Mouse (Mus musculus) forebrain, embryonic 10.5 days (tissue): ENCODE measurements around the gene Dnah17. TPM values are rescaled to one million over a fixed set of nuclear protein-coding genes. Genes with fewer than 3 reads are reported as not detected.

Source experiments
- DNase-seq: peaks from one replicate; pipeline ENCODE4 v3.0.0-alpha.2; 2017; ENCODE audit warnings: low spot score; ENCODE audit errors: extremely low spot score
- H3K27ac ChIP-seq: fragments of 300-500 bp; sonication (generic); 2 replicates; pipeline ENCODE4 v1.5.1; 2016; ENCODE audit warnings: mild to moderate bottlenecking
- H3K27me3 ChIP-seq: fragments of 300-500 bp; sonication (generic); 2 replicates; pipeline ENCODE4 v1.6.1; 2016; ENCODE audit warnings: mild to moderate bottlenecking; ENCODE audit not compliant: poor library complexity, severe bottlenecking
- H3K36me3 ChIP-seq: fragments of 300-500 bp; sonication (generic); replicated peaks from 2 replicates; pipeline ENCODE4 v1.6.1; 2016; ENCODE audit warnings: mild to moderate bottlenecking, moderate library complexity
- H3K4me1 ChIP-seq: fragments of 300-500 bp; sonication (generic); 2 replicates; pipeline ENCODE4 v1.6.1; 2016
- H3K4me3 ChIP-seq: fragments of 300-500 bp; sonication (generic); 2 replicates; pipeline ENCODE4 v1.5.1; 2016; ENCODE audit warnings: mild to moderate bottlenecking, moderate library complexity
- H3K9me3 ChIP-seq: fragments of 300-500 bp; sonication (generic); 2 replicates; pipeline ENCODE4 v1.6.1; 2016; ENCODE audit warnings: mild to moderate bottlenecking, moderate library complexity
- WGBS: fragments of 180-500 bp; shearing (Covaris S2); methylation state at CpG from one replicate; pipeline ENCODE4 v1.1.7; 2016; 5-methylcytosine and 5-hydroxymethylcytosine counted together
- polyA plus RNA-seq: library from polyadenylated mRNA; unstranded; fragments of >200 nt; fragmentation: Nextera tagmentation; extraction: Ambion mirVana; gene quantifications from 2 replicates; pipeline ENCODE4 v1.2.1, GENCODE M21; 2016

Gene Dnah17
- polyA plus RNA-seq, result 0.18 and 0.27 TPM in 2 replicates

- Histone ChIP-seq H3K27ac (no peak within 1 kb of the TSS), H3K4me1 (peaks cover 19% of the 10 kb centered on the region), H3K36me3 (no peaks in the 10 kb centered on the region), H3K9me3 (no peaks in the 10 kb centered on the region), H3K4me3 (no peak within 1 kb of the TSS), H3K27me3 (no peaks in the 10 kb centered on the region)
- no peak for DNase-seq
- 85% methylated on average over 7 of the region's 7 CpGs for WGBS
Observed at GRCm38 (mm10) chr11:118130534-118130933, at the start of gene Dnah17. Gene Dnah17 (minus strand): TSS chr11:118130634.

- H3K27ac ChIP-seq, result no peak overlapping the region
- H3K9me3 ChIP-seq, result no peaks in the 10 kb centered on the region
- H3K4me1 ChIP-seq, result no peaks in the 10 kb centered on the region
- H3K27me3 ChIP-seq, result no peaks in the 10 kb centered on the region
- DNase-seq, result no peak
- no peak overlapping the region for H3K4me3 ChIP-seq
- H3K36me3 ChIP-seq, result peaks cover 76% of the 10 kb centered on the region
- 85% methylated on average over 7 of the region's 7 CpGs for WGBS
Observed at GRCm38 (mm10) chr11:118180199-118180598, 49.8 kb upstream of the Dnah17 start.

GRCm38 (mm10) chr11:118178236-118178635, 47.8 kb upstream of the Dnah17 start:
- H3K36me3 ChIP-seq, result peaks cover 68% of the 10 kb centered on the region
- H3K27ac ChIP-seq, result no peak overlapping the region
- no peak for DNase-seq
- 87% methylated on average over 5 of the region's 5 CpGs for WGBS
- H3K4me1 ChIP-seq, result no peaks in the 10 kb centered on the region
- H3K27me3 ChIP-seq, result no peaks in the 10 kb centered on the region
- no peak overlapping the region for H3K4me3 ChIP-seq
- H3K9me3 ChIP-seq, result no peaks in the 10 kb centered on the region

GRCm38 (mm10) chr11:118174752-118175151, 44.3 kb upstream of the Dnah17 start:
- 93% methylated on average over 7 of the region's 7 CpGs for WGBS
- H3K4me1 ChIP-seq, result no peaks in the 10 kb centered on the region
- no peak overlapping the region for H3K27ac ChIP-seq
- peaks cover 50% of the 10 kb centered on the region for H3K36me3 ChIP-seq
- DNase-seq, result no peak
- no peaks in the 10 kb centered on the region for H3K9me3 ChIP-seq
- H3K4me3 ChIP-seq, result no peak overlapping the region
- H3K27me3 ChIP-seq, result no peaks in the 10 kb centered on the region

- no peak for DNase-seq
- peaks cover 42% of the 10 kb centered on the region for H3K36me3 ChIP-seq
- H3K9me3 ChIP-seq, result no peaks in the 10 kb centered on the region
- no peaks in the 10 kb centered on the region for H3K27me3 ChIP-seq
- 88% methylated on average over 5 of the region's 5 CpGs for WGBS
- H3K4me3 ChIP-seq, result no peak overlapping the region
- H3K27ac ChIP-seq, result 0 out of 2 replicates have a peak overlapping the region, but pooled peaks have one; percentile 20
- 0 out of 2 replicates have a peak, but pooled peaks cover 2% of the 10 kb centered on the region for H3K4me1 ChIP-seq
Observed at GRCm38 (mm10) chr11:118172768-118173167, 42.3 kb upstream of the Dnah17 start.

- H3K36me3 ChIP-seq, result peaks cover 40% of the 10 kb centered on the region
- DNase-seq, result no peak
- no peaks in the 10 kb centered on the region for H3K27me3 ChIP-seq
- H3K4me3 ChIP-seq, result no peak overlapping the region
- peaks cover 14% of the 10 kb centered on the region for H3K4me1 ChIP-seq
- H3K27ac ChIP-seq, result no peak overlapping the region
- no peaks in the 10 kb centered on the region for H3K9me3 ChIP-seq
- 89% methylated on average over 5 of the region's 5 CpGs for WGBS
Observed at GRCm38 (mm10) chr11:118170333-118170732, 39.9 kb upstream of the Dnah17 start.

GRCm38 (mm10) chr11:118168714-118169113, 38.3 kb upstream of the Dnah17 start:
- no peaks in the 10 kb centered on the region for H3K9me3 ChIP-seq
- 73% methylated on average over 9 of the region's 9 CpGs for WGBS
- no peak for DNase-seq
- H3K4me3 ChIP-seq, result no peak overlapping the region
- no peaks in the 10 kb centered on the region for H3K27me3 ChIP-seq
- H3K27ac ChIP-seq, result no peak overlapping the region
- peaks cover 41% of the 10 kb centered on the region for H3K36me3 ChIP-seq
- H3K4me1 ChIP-seq, result peaks cover 18% of the 10 kb centered on the region

- no peak for DNase-seq
- WGBS, result 88% methylated on average over 5 of the region's 5 CpGs
- no peaks in the 10 kb centered on the region for H3K27me3 ChIP-seq
- no peak overlapping the region; the same call in 1 of the 2 replicates for H3K27ac ChIP-seq
- no peak overlapping the region for H3K4me3 ChIP-seq
- H3K4me1 ChIP-seq, result peaks cover 18% of the 10 kb centered on the region
- peaks cover 41% of the 10 kb centered on the region for H3K36me3 ChIP-seq
- H3K9me3 ChIP-seq, result no peaks in the 10 kb centered on the region
Observed at GRCm38 (mm10) chr11:118166626-118167025, 36.2 kb upstream of the Dnah17 start.

GRCm38 (mm10) chr11:118165681-118166080, 35.2 kb upstream of the Dnah17 start:
- Histone ChIP-seq H3K27me3 (no peaks in the 10 kb centered on the region), H3K9me3 (no peaks in the 10 kb centered on the region), H3K36me3 (peaks cover 39% of the 10 kb centered on the region), H3K4me3 (no peak overlapping the region), H3K27ac (0 out of 2 replicates have a peak overlapping the region, but pooled peaks have one; percentile 32), H3K4me1 (peaks cover 23% of the 10 kb centered on the region)
- 42% methylated on average over 11 of the region's 11 CpGs for WGBS
- no peak for DNase-seq

GRCm38 (mm10) chr11:118164566-118164965, 34.1 kb upstream of the Dnah17 start:
- no peak overlapping the region for H3K4me3 ChIP-seq
- DNase-seq, result no peak
- no peaks in the 10 kb centered on the region for H3K9me3 ChIP-seq
- no peak overlapping the region; the same call in 1 of the 2 replicates for H3K27ac ChIP-seq
- peaks cover 23% of the 10 kb centered on the region for H3K4me1 ChIP-seq
- H3K36me3 ChIP-seq, result peaks cover 32% of the 10 kb centered on the region
- 79% methylated on average over 8 of the region's 8 CpGs for WGBS
- H3K27me3 ChIP-seq, result no peaks in the 10 kb centered on the region

GRCm38 (mm10) chr11:118162245-118162644, 31.8 kb upstream of the Dnah17 start:
- no peaks in the 10 kb centered on the region for H3K9me3 ChIP-seq
- peaks cover 20% of the 10 kb centered on the region for H3K36me3 ChIP-seq
- WGBS, result 79% methylated on average over 10 of the region's 10 CpGs
- H3K27ac ChIP-seq, result no peak overlapping the region
- no peak overlapping the region for H3K4me3 ChIP-seq
- DNase-seq, result no peak
- H3K4me1 ChIP-seq, result peaks cover 20% of the 10 kb centered on the region
- H3K27me3 ChIP-seq, result no peaks in the 10 kb centered on the region

GRCm38 (mm10) chr11:118161240-118161639, 30.8 kb upstream of the Dnah17 start:
- no peak overlapping the region for H3K4me3 ChIP-seq
- peaks cover 15% of the 10 kb centered on the region for H3K36me3 ChIP-seq
- 82% methylated on average over 6 of the region's 6 CpGs for WGBS
- 0 out of 2 replicates have a peak overlapping the region, but pooled peaks have one; percentile 6 for H3K27ac ChIP-seq
- H3K27me3 ChIP-seq, result no peaks in the 10 kb centered on the region
- no peak for DNase-seq
- peaks cover under 1% of the 10 kb centered on the region; the same call in 1 of the 2 replicates for H3K9me3 ChIP-seq
- H3K4me1 ChIP-seq, result peaks cover 16% of the 10 kb centered on the region

- peaks cover 13% of the 10 kb centered on the region for H3K4me1 ChIP-seq
- H3K27me3 ChIP-seq, result no peaks in the 10 kb centered on the region
- H3K27ac ChIP-seq, result 0 out of 2 replicates have a peak overlapping the region, but pooled peaks have one; percentile 6
- no peak overlapping the region for H3K4me3 ChIP-seq
- 81% methylated on average over 2 of the region's 2 CpGs for WGBS
- H3K36me3 ChIP-seq, result peaks cover 12% of the 10 kb centered on the region
- DNase-seq, result no peak
- peaks cover 5% of the 10 kb centered on the region; the same call in 1 of the 2 replicates for H3K9me3 ChIP-seq
Observed at GRCm38 (mm10) chr11:118160763-118161162, 30.3 kb upstream of the Dnah17 start.
